Mouse (Mus musculus) hindbrain, embryonic 14.5 days (tissue): ENCODE results near the gene Exoc4. TPM values are rescaled to one million over a fixed set of nuclear protein-coding genes. Genes with fewer than 3 reads are reported as not detected.

ENCODE experiments used
- ATAC-seq: fragments of 200-750 bp; cut with Nextera tagmentation; 2 replicates; pipeline ENCODE4 v1.8.0; 2017; ENCODE audit warnings: moderate number of reproducible peaks, mild to moderate bottlenecking, moderate TSS enrichment, moderate library complexity; ENCODE audit not compliant: low FRiP score
- DNase-seq: peaks from one replicate; pipeline ENCODE4 v3.0.0-alpha.2; 2015; ENCODE audit warnings: low spot score
- H3K27ac ChIP-seq: fragments of 300-500 bp; sonication (generic); 2 replicates; pipeline ENCODE4 v1.5.1; 2014; ENCODE audit warnings: mild to moderate bottlenecking, moderate library complexity
- H3K27me3 ChIP-seq: fragments of 300-500 bp; sonication (generic); 2 replicates; pipeline ENCODE4 v1.6.1; 2014; ENCODE audit warnings: mild to moderate bottlenecking, low read length, mixed read lengths; ENCODE audit not compliant: control insufficient read depth, insufficient read depth
- H3K36me3 ChIP-seq: fragments of 300-500 bp; sonication (generic); replicated peaks from 2 replicates; pipeline ENCODE4 v1.6.1; 2014; ENCODE audit not compliant: control insufficient read depth, insufficient read depth
- H3K4me1 ChIP-seq: fragments of 300-500 bp; sonication (generic); replicated peaks from 2 replicates; pipeline ENCODE4 v1.6.1; 2014; ENCODE audit warnings: antibody characterized with exemption, low read length, mixed read lengths; ENCODE audit not compliant: control insufficient read depth, insufficient read depth
- H3K4me2 ChIP-seq: fragments of 300-500 bp; sonication (generic); replicated peaks from 2 replicates; pipeline ENCODE4 v1.6.1; 2014; ENCODE audit warnings: mild to moderate bottlenecking, moderate library complexity
- H3K4me3 ChIP-seq: fragments of 300-500 bp; sonication (generic); replicated peaks from 2 replicates; pipeline ENCODE4 v1.5.1; 2014; ENCODE audit warnings: mild to moderate bottlenecking, low read length
- H3K9ac ChIP-seq: fragments of 300-500 bp; sonication (generic); 2 replicates; pipeline ENCODE4 v1.6.1; 2014
- H3K9me3 ChIP-seq: fragments of 300-500 bp; sonication (generic); 2 replicates; pipeline ENCODE4 v1.6.1; 2016; ENCODE audit warnings: low read length; ENCODE audit not compliant: control insufficient read depth
- WGBS: fragments of 180-500 bp; shearing (Covaris S2); extraction: QIAGEN DNeasy Blood & Tissue Kit; methylation state at CpG from one replicate; pipeline ENCODE4 v1.1.7; 2014; 5-methylcytosine and 5-hydroxymethylcytosine counted together
- polyA plus RNA-seq: library from polyadenylated mRNA; unstranded; fragments of >200 nt; fragmentation: Nextera tagmentation; extraction: Ambion mirVana; gene quantifications from 2 replicates; pipeline ENCODE4 v1.2.1, GENCODE M21; 2014

Exoc4 gene
- polyA plus RNA-seq, 1 experiment from 2014 or later = 34.7 TPM

GRCm38 (mm10) chr6:33874291-33875014 lies 625.6 kb downstream of the Exoc4 start:
- Histone ChIP-seq H3K9me3 (no peaks in the 10 kb centered on the region), H3K9ac (no peak overlapping the region), H3K27me3 (no peaks in the 10 kb centered on the region), H3K36me3 (no peaks in the 10 kb centered on the region), H3K4me2 (no peak overlapping the region), H3K4me1 (peaks cover 22% of the 10 kb centered on the region), H3K4me3 (no peak overlapping the region), H3K27ac (no peak overlapping the region)
- DNase-seq (no peak), ATAC-seq (no peak)
- 42% methylated on average over 8 of the region's 8 CpGs for WGBS

- DNase-seq (no peak), ATAC-seq (no peak)
- Histone ChIP-seq H3K4me1 (no peaks in the 10 kb centered on the region), H3K27ac (no peak overlapping the region), H3K4me2 (no peak overlapping the region), H3K4me3 (no peak overlapping the region), H3K9me3 (no peaks in the 10 kb centered on the region), H3K36me3 (no peaks in the 10 kb centered on the region), H3K9ac (no peak overlapping the region), H3K27me3 (no peaks in the 10 kb centered on the region)
- 85% methylated on average over 9 of the region's 9 CpGs for WGBS
Observed at GRCm38 (mm10) chr6:33884141-33884683, 635.3 kb downstream of the Exoc4 start.

- H3K9ac ChIP-seq = no peak overlapping the region
- H3K27ac ChIP-seq = no peak overlapping the region
- H3K27me3 ChIP-seq = no peaks in the 10 kb centered on the region
- no peak overlapping the region for H3K4me3 ChIP-seq
- no peaks in the 10 kb centered on the region for H3K9me3 ChIP-seq
- no peak for ATAC-seq
- no peak overlapping the region for H3K4me2 ChIP-seq
- no peaks in the 10 kb centered on the region for H3K36me3 ChIP-seq
- no peak for DNase-seq
- WGBS = 94% methylated on average over 2 of the region's 2 CpGs
- no peaks in the 10 kb centered on the region for H3K4me1 ChIP-seq
Observed at GRCm38 (mm10) chr6:33886941-33887340, 638.1 kb downstream of the Exoc4 start.

- H3K4me1 ChIP-seq = no peaks in the 10 kb centered on the region
- no peaks in the 10 kb centered on the region for H3K36me3 ChIP-seq
- 67% methylated on average over 1 of the region's 1 CpGs for WGBS
- H3K4me3 ChIP-seq = no peak overlapping the region
- DNase-seq (no peak), ATAC-seq (no peak)
- no peak overlapping the region for H3K27ac ChIP-seq
- no peaks in the 10 kb centered on the region for H3K9me3 ChIP-seq
- H3K27me3 ChIP-seq = no peaks in the 10 kb centered on the region
- H3K9ac ChIP-seq = no peak overlapping the region
- H3K4me2 ChIP-seq = no peak overlapping the region
Observed at GRCm38 (mm10) chr6:33890926-33891325, 642.0 kb downstream of the Exoc4 start.

GRCm38 (mm10) chr6:33892142-33892541 lies 643.3 kb downstream of the Exoc4 start:
- Histone ChIP-seq H3K27me3 (no peaks in the 10 kb centered on the region), H3K4me1 (no peaks in the 10 kb centered on the region), H3K36me3 (no peaks in the 10 kb centered on the region), H3K27ac (no peak overlapping the region), H3K9me3 (no peaks in the 10 kb centered on the region), H3K9ac (no peak overlapping the region), H3K4me2 (no peak overlapping the region), H3K4me3 (no peak overlapping the region)
- ATAC-seq (no peak), DNase-seq (no peak)
- WGBS = 58% methylated on average over 2 of the region's 2 CpGs

GRCm38 (mm10) chr6:33899973-33900372 lies 651.1 kb downstream of the Exoc4 start:
- H3K9me3 ChIP-seq = no peaks in the 10 kb centered on the region
- no peaks in the 10 kb centered on the region for H3K36me3 ChIP-seq
- H3K4me1 ChIP-seq = no peaks in the 10 kb centered on the region

GRCm38 (mm10) chr6:33900615-33901014 lies 651.7 kb downstream of the Exoc4 start:
- Histone ChIP-seq H3K4me3 (no peak overlapping the region), H3K27ac (no peak overlapping the region), H3K4me1 (no peaks in the 10 kb centered on the region), H3K9ac (no peak overlapping the region), H3K4me2 (no peak overlapping the region), H3K27me3 (no peaks in the 10 kb centered on the region), H3K9me3 (no peaks in the 10 kb centered on the region), H3K36me3 (no peaks in the 10 kb centered on the region)
- no peak for DNase-seq
- no peak for ATAC-seq
- 79% methylated on average over 4 of the region's 4 CpGs for WGBS

More at GRCm38 (mm10) chr6:33899973-33900372, 651.1 kb downstream of the Exoc4 start:
- 95% methylated on average over 5 of the region's 5 CpGs for WGBS
- ATAC-seq = no peak
- Histone ChIP-seq H3K9ac (no peak overlapping the region), H3K4me3 (no peak overlapping the region), H3K4me2 (no peak overlapping the region), H3K27ac (no peak overlapping the region), H3K27me3 (no peaks in the 10 kb centered on the region)
- DNase-seq = no peak

- Histone ChIP-seq H3K4me2 (no peak overlapping the region), H3K9ac (no peak overlapping the region), H3K4me3 (no peak overlapping the region), H3K27me3 (no peaks in the 10 kb centered on the region), H3K9me3 (no peaks in the 10 kb centered on the region), H3K4me1 (no peaks in the 10 kb centered on the region), H3K27ac (no peak overlapping the region), H3K36me3 (no peaks in the 10 kb centered on the region)
- DNase-seq (no peak), ATAC-seq (no peak)
- WGBS = 76% methylated on average over 1 of the region's 1 CpGs
Observed at GRCm38 (mm10) chr6:33905099-33905498, 656.2 kb downstream of the Exoc4 start.

GRCm38 (mm10) chr6:33910671-33911070 lies 661.8 kb downstream of the Exoc4 start:
- Histone ChIP-seq H3K4me3 (no peak overlapping the region), H3K4me2 (no peak overlapping the region), H3K27ac (no peak overlapping the region), H3K9me3 (no peaks in the 10 kb centered on the region), H3K4me1 (peaks cover 8% of the 10 kb centered on the region), H3K9ac (no peak overlapping the region), H3K36me3 (no peaks in the 10 kb centered on the region), H3K27me3 (no peaks in the 10 kb centered on the region)
- no peak for ATAC-seq
- WGBS = 93% methylated on average over 3 of the region's 3 CpGs
- no peak for DNase-seq
